Mouse (Mus musculus): Measurements from ENCODE around the gene Chit1.

The Chit1 gene

DNA sequence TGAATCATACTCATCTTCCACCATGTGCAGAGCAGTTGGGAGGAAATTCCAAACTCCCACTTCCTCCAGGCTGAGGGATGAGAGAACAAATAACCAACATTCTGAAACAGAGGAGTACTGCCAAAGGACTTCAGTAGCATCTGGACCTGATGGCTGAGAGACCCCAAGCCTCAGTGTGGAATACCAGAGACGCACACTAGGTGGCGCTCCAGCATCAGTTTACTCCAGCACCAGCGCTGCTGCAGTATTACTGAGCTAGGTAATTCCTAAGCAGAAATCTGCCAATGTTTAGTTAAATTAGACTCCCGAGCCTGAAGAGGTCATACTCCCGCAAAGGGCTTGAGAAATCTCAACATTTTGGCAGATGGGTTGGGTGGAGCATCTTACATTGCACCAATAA is 9.1 kb downstream of the Chit1 start:
- in situ Hi-C loops (cut with MboI, MseI) = no loop called here

DNA sequence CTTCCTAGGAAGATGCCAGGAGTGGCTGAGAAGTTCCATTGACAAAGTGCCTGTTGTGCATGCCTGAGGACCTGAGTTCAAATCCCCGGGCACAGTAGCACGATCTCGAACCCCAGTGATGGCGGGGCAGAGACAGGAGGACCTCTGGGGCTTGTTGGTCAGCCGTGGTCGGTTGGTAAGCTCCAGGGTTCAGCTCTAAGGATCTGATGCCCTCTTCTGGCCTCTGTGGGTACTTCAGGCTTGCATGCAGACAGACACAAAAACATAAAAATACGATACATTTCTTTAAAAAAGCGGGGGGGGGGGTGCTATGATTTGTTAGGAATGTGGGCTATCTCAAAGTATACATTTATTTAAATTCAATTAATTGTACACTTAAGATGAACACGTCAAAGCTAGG is 11.2 kb downstream of the Chit1 start:
- in situ Hi-C loops (cut with MboI, MseI) = no loop called here

DNA sequence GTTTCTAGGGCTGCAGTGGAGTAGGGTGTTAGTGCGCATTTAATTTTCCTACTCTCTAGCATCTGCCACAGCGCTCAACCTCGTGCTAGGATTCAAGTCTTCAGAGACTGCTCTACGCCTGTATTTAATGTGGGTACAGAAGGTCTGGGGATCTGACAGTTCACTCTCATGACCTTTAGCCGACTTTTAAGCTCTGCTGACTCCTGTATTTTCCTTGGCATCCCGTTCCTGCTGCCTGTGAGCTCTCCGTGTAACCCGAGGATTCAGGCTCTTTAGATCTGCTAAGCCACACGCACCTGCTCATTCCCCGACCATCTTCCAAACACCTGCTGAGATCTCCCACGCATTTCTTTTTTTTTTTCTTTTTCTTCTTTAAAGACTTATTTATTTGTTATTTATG is 22.3 kb downstream of the Chit1 start:
- in situ Hi-C loops (cut with MboI, MseI) = no loop called here

DNA sequence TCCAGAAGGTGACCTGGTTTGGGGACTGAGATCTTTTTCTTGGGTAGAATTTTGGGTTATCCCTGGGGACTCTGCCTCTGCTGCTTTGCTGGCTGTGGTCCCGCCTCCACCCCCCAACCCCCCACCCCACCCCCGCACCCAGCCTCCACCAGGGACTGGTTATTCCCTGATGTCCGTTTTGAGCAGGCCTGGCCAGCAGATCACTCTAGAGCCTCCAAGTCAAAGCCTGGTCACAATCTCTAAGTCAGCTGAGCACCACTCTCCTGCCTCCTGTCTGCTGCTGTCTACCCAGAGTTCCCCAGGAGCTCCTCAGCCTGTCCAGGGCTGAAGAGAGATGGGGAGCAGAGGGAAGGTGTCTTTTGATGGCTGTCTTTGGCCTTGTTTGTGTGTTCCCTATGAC is 25.3 kb downstream of the Chit1 start:
- in situ Hi-C loops (cut with MboI, MseI) = no loop called here

DNA sequence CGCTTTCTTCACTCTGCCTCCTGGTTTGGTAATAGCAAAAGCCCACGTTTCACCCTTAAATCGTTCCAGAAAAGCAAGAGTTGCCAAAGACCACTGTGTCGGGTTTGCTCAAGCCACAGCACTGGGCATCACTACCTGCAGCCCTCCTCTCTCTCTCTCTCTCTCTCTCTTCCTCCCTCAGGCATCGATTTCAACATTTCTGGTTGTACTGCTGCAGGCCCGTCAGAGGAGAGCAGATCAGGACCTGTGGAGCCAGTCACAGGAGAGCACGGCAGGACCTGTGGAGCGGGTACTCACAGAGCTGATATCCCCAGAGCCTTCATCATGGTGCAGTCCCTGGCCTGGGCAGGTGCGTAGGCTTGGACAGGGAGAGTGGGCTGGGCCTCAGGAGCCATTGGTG is 27.4 kb downstream of the Chit1 start:
- in situ Hi-C loops (cut with MboI, MseI) = no loop called here

DNA sequence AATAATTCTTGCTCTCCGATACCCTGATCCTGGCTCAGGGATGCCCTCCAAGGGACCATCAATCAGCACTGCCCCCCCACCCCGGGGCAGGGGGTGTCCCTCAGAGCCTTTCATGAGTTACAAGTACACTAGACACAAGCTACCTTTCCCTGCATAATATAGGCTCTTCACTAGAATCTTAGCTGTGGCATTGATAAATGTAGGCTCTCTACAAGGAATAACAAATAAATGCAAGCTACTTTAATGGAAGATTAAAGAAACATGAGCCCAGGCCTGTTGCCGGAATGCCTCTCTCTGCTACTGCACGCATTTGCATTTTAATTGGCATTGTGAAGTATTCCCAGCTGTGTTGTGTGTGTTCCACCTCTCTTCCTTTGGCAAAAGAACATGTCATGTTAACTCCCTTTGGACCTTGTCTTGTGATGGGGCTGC is 31.3 kb downstream of the Chit1 start:
- in situ Hi-C loops (cut with MboI, MseI) = no loop called here

DNA sequence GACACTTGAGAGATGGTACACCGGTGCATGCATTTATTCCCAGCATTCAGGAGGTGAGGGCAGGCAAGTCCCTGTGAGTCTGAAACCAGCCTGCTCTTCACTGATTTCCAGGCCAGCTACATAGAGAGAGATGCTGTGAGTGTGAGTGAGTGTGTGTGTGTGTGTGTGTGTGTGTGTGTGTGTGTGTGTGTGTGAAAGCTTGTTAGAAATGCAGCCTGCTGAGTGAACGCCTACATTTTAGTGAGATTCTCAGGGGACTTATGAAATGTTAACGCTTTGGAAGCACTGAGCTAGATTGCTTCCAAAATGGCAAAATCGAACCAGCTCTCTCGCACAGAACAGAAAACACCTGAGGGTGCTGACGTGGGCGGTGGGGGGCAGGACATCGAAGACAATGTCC is 35.0 kb downstream of the Chit1 start:
- in situ Hi-C loops (cut with MboI, MseI) = loop anchor here (5.0 kb wide), 1 partner anchor 181 kb away; no protein-coding TSS in a partner anchor

DNA sequence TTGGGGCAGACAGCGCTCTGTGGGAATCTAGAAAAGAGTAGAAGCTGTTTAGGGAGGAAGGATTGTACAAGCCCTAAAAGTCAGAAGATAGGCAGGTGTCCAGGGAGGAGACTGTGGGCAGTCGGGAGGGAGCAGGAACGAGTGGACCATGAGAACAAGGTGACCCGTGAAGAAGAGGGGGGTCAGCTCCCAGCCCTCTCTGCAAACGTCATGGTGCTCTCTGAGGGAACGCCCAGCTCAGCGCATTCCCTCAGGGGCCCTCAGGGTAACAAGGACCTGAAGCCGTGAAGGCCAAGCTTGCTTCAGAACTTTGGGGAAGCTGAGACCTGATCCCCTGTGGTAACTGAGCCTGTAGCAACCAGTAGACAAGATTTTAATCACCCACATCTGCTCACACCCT is 39.0 kb downstream of the Chit1 start:
- in situ Hi-C loops (cut with MboI, MseI) = loop anchor here (5.0 kb wide), 1 partner anchor 92 kb away; no protein-coding TSS in a partner anchor

DNA sequence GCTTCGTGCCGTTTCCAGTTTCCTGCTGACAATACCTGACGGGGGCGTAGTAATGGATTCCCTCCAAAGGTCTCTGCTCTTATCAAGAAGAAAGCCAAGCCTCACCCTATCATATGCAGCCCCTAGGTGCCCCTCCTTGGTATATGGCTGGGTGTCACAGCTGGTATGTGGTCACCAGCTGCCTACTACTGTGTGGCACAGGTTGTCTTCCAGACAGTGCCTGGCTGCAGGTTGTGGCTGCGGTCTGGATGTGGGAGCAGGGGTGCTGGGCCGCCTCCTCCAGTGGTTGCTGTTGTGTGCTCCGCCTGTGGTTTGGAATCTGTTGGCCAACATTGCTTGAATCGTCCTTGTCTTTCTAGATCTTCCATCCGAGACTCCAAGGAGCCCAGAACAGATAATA is 39.7 kb downstream of the Chit1 start:
- in situ Hi-C loops (cut with MboI, MseI) = loop anchor here (5.0 kb wide), 1 partner anchor 92 kb away; no protein-coding TSS in a partner anchor

DNA sequence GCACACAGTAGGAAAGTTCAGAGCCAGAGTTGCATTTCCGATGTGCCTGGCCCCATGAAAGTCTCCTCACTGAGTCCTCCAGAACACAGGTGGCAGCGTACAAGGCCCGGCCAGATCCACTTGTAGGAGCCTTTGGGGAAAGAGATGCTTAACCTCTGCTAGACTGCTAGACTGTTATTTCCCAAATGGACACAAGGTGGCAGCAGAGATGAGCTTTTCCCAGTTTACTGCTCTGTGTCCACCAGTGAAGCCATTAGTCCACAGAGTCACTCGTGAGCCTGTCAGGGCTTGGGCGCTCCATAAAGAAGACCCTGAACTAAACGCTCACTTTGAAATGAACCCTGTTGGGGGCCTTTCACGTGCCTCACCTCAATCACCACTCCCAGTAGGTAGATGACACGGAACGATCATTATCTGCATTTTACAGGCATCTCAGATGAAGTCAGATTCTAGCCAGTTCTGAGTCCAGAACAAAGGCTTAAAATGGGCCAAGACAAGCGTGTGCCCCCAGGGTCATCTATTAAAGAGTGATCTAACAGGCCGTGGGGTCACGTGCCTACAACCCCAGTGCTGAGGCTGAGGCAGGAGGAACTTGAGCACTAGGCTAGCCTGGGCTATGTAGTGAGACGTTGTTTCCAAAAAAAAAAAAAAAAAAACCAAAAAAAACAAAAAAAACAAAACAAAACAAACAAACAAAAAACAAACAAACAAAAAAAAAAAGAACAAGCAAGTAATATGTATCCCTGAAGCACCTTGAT is 40.8 kb downstream of the Chit1 start:
- in situ Hi-C loops (cut with MboI, MseI) = loop anchor here (5.0 kb wide), 1 partner anchor 90 kb away; no protein-coding TSS in a partner anchor

DNA sequence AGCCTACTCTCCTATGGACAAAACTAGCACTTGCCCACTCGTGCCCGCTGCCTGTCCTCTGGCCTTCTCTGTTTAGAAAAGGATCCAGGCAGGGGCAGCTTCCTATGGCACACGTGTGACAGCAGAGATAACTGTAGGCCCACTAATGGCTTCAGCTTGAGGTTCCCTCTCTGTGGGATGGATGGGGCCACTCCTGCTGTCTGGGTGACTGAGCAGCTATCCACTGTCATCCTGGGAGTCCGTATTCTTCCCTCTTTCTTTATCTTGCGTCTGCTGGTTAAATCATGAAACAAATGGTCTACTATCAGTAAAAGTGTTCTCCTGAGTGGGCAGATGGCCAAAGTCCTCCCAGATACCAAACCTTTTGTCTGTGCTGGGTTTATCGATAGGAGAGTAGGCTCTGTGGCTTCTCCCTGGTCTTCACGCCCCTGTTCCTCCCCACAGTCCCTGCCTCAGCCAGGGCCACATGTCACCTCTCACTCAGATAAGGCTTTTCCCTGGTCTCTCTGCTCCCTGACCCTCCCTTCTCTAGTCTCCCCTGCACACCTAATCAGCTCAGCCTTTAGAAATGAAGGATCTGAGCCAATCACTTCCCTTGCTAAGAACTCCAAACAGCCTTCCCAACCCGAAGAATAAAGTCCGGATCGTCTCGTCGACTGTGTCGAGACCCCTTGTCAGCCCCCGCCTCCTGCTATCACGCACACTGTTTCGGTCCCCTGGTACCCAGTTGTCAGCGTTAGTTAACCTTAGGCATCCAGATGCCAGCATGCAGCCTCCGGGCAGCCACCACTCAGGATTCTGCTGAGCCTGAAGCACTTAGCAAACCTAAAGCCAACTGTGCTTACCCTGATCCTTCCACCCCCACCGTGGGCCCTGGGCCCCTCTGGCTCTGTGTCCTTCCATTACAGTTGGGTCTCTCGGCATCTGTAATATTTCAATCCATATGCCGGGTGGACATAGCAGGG is 41.9 kb downstream of the Chit1 start:
- in situ Hi-C loops (cut with MboI, MseI) = loop anchor here (5.0 kb wide), 1 partner anchor 89 kb away; no protein-coding TSS in a partner anchor

DNA sequence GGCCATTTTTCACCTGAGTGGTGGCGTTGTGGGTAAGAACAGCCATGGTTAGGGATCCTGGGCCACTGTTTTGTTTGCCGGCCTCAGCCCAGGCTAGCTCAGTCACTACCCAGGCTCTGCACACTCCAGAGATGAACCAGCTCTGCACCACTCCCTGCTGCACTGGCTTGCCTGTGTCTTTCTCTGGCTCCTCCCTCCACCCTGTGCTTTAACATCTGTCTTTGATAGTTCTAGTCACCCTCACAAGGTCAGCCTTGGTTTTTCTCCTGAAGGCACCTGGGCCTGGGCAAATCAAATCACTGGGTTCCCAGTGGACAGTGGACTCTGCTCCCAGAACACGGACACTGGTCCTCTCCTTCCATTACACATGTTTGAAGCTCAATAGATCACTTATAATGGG is 43.1 kb downstream of the Chit1 start:
- in situ Hi-C loops (cut with MboI, MseI) = loop anchor here (5.0 kb wide), 1 partner anchor 88 kb away; no protein-coding TSS in a partner anchor

DNA sequence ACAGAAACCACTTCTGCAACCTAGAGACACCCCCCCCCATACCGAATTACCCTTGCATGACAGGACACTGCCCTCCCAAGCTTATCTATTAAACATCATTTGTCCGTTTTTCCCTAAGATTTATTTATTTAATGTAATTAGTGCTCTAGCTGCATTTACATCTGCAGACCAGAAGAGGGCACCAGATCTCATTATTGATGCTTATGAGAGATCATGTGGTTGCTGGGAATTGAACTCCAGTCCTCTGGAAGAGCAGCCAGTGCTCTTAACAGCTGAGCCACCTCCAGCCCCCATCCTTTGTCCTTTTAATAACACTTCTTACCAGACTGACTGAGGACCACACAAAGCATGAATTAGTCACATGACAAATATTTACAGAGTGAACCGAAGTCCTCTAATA is 43.6 kb downstream of the Chit1 start:
- in situ Hi-C loops (cut with MboI, MseI) = loop anchor here (5.0 kb wide), 1 partner anchor 88 kb away; no protein-coding TSS in a partner anchor

DNA sequence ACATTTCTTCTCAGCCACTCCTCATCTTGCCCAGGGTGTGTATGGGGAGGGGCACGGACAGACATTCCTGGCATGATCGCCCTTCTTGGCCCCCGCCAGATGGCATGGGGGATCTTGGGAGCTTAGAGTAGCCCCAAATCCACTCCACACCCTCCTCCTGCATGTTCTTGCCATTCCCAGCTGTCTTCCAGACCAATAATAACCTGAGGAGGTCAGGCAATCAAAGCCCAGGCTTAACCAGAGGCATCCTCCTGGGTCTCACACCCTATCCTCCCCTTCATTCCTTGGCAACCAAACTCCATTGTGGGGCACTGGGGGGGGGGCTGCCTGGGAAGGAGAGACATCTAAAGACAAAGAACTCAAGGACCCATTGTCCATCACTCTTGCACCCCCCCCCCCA is 49.4 kb downstream of the Chit1 start:
- in situ Hi-C loops (cut with MboI, MseI) = no loop called here

DNA sequence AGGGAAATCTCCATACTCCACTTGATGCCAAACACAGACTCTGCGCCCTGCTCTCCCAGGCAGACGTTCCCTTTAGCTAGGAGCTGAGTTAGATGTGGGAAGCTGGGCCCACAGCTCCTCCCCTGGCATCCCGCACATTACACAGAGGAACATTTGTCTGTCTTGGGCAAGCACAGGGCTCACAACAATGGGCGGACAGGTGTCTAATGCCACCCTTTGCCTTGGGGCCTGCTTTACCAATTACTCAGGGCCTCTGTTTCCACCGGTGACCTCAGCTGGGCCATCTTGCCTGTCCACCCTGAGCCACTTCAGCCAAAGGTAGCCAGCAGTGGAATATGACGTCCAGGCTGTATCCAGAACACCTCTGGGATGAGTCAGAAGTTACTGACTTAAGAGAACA is 50.4 kb downstream of the Chit1 start:
- in situ Hi-C loops (cut with MboI, MseI) = no loop called here

DNA sequence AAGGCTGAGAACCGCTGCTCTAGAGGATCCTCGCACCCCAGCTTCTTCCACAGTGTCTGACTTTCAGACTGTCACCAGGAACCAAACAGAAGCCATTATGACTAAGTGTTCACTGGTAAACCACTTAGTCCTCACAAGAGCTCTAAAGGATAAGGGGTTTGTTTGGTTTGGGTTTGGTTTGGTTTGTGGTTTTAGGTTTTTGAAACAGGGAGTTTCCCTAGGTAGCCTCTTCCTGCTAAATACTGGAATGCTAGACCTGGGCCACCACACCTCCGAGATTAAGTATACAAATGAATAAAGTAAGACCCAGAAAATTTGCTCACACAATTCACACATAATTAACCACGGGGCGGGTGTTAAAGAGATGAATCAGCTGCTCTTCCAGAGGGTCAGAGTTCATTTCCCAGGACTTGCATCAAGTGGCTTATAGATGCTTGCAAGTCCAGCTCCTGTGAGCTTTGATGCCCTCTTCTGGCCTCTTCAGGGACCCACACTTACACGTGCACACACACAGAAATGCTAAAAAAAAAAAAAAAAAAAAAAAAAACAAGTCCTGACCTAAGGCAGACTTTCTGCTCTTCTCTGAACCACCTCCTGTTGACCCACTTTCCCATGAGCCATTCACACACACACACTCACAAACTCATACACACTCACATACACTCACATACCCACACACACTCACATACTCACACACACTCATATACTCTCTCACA is 51.6 kb downstream of the Chit1 start:
- in situ Hi-C loops (cut with MboI, MseI) = no loop called here

DNA sequence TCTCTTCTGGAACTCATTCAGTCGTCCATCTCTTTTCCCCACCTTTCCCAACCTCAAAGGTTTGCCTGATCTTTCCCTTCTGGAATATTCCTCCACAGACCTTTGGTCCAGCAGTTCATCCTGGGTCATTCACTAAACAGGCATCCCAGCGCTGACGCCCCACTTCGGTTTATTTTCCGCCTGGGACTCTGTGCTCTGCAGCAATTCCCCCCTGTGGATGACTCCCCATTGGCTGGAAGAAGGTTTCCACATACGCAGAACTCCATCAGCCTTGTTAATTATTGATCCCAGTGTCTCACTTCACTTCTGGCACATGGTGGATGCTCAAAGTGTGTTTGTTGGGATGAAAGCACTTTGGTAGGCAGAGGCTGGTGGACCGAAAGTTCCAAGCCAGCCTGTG is 52.4 kb downstream of the Chit1 start:
- in situ Hi-C loops (cut with MboI, MseI) = no loop called here

DNA sequence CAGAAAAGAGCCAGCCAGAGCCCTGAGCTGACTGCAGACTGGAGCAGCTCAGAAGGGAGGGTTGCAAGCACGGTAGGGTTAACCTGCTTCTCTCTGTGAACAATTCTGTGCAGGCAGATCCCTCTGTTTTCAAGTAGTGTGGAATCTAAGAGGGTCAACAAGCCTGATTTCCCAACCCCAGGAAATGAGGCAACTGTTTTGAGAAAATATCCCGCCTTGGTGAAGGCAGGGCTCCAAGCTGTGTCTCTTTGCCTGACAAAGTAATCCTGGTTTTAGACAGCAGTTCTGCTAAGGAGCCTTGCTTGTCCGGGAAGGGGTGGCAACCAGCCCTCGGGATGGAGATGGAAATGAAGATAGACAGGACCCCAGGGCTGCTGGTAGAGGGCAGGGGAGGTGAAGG is 53.4 kb downstream of the Chit1 start:
- in situ Hi-C loops (cut with MboI, MseI) = no loop called here

DNA sequence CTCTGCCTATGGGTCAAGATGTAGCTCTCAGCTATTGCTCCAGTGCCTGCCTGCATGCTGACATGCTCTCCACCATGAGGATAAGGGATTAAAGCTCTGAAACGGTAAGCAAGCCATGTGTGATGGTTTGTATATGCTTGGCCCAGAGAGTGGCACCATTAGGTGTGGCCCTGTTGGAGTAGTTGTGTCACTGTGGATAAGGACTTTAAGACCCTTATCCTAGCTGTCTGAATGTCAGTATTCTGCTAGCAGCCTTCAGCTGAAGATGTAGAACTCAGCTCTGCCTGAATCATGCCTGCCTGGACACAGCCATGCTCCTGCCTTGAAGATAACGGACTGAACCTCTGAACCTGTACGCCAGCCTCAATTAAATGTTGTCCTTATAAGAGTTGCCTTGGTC is 55.5 kb downstream of the Chit1 start:
- in situ Hi-C loops (cut with MboI, MseI) = no loop called here

DNA sequence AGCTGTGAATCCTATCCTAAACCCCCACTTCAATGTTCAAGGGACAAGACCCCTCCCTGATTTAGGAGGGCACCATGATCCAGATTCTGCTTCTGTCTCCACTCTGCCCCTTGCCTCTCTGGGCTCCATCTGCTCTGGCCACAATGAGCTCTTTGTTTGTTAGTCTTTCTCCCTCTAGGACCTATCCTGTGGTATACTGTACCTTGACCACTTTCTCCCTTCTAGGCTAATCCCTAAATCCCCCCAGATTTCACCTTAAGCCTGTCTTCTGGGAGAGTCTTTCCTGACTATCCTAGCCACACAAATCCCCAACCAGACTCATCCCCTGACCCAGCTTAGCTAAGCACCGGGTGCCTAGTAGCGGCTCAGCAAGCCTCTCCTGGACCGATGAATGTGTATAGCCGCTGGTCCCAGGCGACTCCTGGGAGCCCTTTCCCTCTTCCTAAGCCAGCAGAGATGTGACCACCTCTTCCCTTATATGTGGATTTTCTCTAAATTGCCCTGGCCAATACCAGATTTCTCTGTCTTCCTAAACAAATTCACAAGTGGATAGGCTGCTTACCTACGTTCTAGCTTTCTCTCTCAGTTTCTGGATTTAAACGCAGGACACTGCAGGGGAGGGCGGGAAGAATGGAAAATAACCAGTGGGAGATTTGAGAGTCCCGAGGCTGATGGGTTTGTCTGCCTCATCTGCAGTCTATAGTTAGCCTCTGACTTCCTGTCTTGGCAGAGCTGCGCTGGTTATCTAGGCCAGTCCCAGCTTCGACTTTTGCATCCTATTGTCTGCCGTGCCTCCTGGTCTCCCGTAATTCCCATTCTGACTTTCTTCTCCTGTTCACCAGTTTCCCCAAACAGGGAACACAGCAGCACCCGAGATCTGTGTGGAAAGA is 56.6 kb downstream of the Chit1 start:
- in situ Hi-C loops (cut with MboI, MseI) = no loop called here

DNA sequence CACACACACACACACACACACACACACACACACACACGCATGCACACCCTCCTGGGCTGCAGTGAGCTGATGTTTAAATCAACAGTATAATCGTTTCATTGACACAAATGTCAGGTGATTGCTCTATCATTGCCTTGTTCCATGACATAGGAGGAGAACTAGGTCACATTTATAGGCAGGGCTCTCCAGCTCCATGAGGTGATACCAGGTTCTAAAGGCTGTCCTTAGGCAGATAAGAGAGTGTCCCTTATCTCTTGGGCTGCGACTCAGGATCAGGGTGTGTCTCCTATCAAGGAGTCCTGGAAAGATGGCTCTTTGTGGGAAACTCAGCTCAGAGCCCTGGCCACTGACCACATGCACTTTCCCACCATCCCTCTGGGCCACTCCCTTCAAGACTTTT is 57.5 kb downstream of the Chit1 start:
- in situ Hi-C loops (cut with MboI, MseI) = no loop called here

Measured in T-helper 2 cell (primary cell).